Mouse (Mus musculus): ENCODE results near the gene Pcmt1.

Gene Pcmt1

DNA sequence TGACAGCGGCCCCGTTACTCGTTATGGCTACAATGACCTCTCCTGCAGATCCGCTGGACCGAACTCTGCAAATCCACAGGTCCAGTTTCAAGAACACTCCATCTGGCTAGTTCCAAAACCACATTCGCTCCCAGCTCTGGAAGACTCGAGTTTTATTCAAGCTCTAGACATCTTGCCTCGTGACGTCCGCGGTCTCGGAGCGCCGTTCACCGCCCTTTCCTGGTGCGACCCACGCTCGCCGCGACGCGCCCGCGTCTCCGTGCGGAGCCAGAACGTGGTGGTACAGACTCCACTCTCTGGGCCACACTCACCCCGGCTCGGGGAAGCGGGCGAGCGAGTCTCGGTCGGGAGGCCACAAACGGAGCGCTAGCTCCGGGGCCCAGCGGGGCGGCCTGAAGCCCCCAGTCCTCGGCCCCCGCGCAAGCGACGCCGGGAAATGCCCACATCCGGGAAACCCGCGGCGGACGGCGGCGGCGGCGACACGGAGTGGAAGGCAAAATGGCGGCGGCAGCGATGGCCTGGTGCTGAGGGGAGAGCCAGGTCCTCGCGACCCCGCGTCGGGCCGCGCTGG is at the start of gene Pcmt1, which contains the start of gene Lats1:
Pcmt1 (minus strand) TSS at position 406 of the 571 bp plus-strand sequence.
Lats1 (plus strand) TSS at position 484 of the 571 bp plus-strand sequence.
- peak; percentile 90 for DNase-seq (ENCODE audit: low read depth)

DNA sequence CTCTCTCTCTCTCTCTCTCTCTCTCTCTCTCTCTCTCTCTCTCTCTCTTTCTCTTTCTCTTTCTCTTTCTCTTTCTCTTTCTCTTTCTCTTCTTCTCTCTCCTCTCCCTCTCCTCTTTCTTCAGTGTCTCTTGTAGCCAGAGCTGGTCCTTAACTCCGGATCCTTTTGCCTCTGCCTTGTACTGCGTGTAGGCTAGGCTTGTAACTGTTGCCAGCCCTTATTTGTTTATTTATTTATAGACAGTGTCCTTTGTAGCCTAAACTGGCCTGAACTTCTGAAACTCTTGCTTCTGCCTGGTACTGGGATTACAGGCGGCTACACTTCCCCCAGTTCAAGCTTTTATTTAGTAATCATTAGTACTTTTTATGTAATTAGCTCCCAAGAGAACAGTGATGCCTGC is 46.1 kb upstream of the Pcmt1 start:
- peak; percentile 68 for DNase-seq (ENCODE audit: low read depth)

DNA sequence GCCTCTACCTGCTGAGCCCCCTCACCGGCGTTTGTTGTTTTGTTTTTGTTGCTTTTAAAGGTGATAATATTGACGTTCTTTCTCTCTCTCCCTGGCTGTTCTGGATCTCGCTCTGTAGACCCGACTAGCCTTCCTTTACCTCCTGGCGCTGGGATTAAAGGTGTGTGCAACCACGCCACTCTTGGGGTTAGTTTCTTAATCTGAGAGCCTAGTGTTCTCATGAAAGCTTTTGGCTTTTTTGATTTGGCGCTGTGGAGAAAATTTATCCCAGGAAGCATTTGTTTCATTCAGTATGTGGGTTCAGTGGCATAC is 45.5 kb upstream of the Pcmt1 start:
- DNase-seq (ENCODE audit: low read depth), result no peak

DNA sequence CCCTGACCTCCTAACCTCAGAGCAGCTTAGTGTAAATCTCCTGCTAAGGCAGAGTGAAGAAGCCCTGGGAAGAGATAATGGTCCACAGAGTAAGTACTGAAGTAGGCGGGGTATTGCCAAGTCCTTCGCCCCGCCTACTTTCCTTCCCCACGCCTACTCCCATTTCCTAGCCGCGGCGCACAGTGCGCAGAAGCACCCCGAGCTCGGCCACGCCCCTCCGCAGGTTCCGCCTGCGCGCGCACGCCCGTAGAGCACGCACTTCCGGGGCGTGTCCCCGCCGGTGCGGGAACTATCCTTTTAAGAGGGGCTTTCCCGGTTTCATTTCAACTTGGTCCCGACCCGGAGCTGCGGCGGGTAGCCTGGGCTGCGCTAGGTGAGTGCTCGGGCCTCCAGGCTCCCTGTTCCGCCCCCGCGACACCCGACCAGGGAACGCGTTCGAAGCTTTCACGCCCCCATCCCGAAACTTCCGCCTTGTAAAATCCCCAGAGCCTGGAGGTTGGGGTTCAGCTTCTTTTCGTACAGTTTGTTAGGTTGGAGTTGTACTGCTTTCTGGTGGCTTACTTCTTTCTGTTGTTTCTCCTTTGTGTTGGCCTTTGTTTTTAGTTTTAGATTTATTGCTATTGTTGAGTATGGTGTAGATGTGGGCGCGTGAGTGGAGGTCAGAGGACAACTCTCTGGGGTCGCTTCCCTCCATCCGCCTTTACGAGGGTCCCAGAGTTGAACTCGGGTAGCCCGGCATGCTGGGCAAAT is 45.0 kb upstream of the Pcmt1 start, which contains the start of gene Katna1:
Katna1 (plus strand) TSS at position 250 of the 750 bp plus-strand sequence.
- peak; percentile 99 for DNase-seq (ENCODE audit: low read depth)

DNA sequence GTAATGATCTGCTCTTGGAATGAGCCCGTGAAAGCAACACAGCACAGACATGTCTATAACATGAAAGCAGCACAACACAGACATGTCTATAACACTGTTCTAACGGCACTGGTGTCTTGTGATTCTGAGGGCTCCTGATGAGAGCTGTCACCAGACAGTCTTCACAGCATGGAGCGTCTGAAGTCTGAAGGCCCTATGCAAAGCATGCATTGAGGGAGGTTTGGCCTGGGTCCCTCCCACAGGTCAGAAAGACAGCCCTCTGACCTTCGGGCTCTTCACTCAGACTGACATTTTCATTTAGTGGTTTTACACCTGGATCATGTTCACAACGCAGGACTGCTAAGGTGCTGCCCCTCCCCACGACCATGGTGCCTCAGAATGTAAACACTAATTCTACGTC is 34.1 kb upstream of the Pcmt1 start:
- DNase-seq (ENCODE audit: low read depth), result no peak

DNA sequence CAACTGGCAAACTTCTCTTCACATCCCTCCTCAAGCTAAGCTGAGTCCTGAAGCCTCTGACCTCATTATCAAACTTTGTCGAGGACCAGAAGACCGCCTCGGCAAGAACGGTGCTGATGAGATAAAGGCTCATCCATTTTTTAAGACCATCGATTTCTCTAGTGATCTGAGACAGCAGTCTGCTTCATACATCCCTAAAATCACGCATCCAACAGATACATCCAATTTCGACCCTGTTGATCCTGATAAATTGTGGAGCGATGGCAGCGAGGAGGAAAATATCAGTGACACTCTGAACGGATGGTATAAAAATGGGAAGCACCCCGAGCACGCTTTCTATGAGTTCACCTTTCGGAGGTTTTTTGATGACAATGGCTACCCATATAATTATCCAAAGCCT is 31.6 kb upstream of the Pcmt1 start:
- DNase-seq (ENCODE audit: low read depth), result no peak

DNA sequence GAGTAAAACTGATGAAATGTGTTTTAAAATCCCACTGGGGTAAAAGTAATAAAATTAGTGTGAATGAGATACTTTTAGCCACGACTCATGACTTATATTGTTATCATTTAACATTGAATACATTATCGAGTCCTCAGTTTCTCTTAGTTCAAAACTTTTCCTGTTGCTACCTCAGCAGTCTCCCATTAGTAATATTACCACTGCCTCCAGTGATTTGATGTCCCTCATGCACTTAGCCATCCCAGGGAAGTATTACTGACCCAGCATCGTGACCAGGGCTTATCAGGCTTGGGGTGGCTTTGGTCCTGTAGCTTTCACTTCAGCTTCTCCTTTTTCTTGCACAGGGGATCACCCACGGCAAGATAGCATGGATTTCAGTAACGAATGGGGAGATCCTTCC is 29.2 kb upstream of the Pcmt1 start:
- no peak for DNase-seq (ENCODE audit: low read depth)

DNA sequence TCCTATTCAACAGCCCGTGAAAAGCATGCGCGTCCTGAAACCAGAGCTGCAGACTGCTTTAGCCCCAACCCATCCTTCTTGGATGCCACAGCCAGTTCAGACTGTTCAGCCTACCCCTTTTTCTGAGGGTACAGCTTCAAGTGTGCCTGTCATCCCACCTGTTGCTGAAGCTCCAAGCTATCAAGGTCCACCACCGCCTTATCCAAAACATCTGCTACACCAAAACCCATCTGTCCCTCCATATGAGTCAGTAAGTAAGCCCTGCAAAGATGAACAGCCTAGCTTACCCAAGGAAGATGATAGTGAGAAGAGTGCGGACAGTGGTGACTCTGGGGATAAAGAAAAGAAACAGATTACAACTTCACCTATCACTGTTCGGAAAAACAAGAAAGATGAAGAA is 21.6 kb upstream of the Pcmt1 start:
- no peak for DNase-seq (ENCODE audit: low read depth)

DNA sequence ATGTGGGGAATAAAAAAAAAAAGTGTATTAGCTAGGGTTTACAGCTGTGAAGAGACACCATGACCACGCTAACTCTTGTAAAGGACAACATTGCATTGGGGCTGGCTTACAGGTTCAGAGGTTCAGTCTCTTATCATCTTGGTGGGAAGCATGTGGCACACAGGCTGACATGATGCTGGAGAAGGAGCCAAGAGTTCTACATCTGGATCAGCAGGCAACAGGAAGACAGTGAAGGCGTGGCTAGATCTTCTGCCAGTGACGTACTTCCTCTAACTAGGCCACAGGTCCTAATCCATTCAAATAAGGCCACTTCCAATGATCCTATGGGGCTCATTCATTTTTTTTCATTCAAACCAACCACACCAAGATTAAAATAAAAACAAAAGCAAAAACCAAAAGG is 19.2 kb upstream of the Pcmt1 start:
- DNase-seq (ENCODE audit: low read depth), result no peak

DNA sequence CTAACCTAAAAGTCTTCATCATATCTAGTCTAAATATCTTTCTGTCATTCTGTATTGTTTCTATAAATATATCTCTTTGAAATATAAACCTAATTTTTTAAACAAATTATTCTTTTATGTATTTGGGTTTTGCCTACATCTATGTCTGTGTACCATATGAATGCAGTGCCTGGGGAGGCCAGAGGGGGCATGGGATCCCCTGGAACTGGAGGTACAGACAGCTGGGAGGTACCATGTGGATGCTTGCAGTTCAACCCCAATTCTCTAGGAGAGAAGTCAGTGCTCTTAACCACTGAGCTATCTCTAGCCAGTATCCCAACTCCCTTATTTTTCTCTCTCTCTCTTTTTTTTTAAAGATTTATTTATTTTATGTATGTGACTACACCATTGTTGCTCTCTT is 14.3 kb upstream of the Pcmt1 start:
- DNase-seq (ENCODE audit: low read depth), result peak; percentile 48

DNA sequence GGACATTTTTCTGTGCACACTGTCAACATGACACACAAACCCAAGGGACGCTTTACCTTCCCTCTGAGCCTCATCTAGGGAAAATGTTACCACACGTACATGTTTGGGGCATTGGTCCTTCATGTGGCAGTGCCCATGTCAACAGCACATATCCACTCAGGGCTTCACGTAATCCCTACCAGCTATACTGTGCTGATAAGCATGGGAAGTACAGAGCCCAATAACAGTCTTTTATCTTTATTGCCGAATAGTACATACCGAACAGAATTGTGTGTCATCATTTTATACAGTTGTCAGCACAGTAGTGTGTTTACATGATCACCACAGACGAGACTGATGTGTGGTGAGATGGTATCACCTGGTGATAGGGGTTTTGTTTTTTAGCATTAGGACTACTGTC is 6.0 kb upstream of the Pcmt1 start:
- no peak for DNase-seq (ENCODE audit: low read depth)

DNA sequence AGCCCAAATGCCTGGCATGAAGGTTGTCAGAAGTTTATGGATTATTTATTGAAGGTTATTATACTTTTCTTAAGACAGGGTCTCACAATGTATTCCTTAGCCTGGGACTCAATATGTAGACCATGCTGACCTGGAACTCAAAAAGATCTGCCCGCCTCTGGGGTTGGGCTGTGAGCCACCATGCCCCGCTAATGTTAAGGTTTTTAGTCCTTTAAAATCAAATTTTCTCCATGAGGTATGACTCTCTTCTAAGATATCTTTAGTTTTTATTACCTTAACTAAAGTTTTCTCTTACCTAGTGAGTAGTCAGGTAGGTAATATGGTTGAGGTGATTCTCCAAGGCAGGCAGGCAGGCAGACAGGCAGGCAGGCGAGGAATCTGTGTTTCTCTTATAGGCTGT is 1.3 kb upstream of the Pcmt1 start:
- no peak for DNase-seq (ENCODE audit: low read depth)

DNA sequence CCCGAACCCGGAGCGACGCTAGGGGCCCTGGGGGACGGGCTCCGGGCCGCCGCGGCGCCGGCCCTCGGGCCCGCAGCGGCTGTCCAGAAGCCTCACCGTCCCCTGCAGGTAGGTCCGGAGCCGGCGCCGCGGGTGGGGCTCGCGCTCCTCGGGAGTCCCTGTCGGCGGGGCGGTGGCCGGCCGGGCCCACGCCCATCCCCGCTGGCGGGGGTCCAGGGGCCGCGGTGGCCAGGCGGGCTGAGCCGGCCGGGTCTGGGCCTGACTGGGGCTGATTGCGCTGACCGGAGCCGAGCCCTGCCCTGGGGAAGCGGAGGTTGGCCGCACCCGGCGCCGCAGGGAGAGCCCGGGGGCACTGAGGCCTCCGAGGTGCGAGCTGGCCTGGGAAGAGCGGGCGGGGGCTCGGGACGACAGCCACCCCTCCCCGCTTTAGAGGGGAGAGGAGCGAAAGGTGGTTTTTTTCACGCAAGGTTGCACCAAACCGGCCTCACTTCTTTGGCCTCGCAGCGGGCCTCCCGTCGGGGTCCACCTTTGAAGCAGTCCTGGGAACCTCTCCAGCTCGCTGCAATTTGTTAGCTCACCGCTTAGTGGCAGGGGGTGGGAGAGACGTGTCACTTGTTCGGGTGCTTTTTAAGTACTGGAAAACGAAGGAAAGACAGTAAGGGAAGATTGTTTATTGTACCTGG is 548 bp upstream of the Pcmt1 start:
- peak; percentile 75 for DNase-seq (ENCODE audit: low read depth)

DNA sequence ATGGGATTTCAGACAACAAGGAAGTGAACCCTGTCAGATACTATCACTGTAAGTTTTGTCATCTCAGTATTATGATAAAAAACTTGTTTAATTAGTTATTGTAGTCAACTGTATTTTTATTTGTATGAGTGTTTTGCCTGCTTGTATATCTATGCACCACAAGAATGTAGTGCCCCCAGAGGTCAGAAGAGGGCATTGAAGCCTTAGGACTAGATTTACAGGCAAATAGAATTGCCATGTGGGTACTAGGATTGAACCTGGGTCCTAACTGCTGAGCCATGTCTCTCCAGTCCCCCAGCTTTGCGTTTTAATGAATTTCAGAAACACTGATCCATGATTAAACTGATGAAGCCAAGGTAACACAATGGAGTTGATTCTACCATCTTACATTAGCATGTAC is 7.3 kb downstream of the Pcmt1 start:
- DNase-seq (ENCODE audit: low read depth), result peak; percentile 70

DNA sequence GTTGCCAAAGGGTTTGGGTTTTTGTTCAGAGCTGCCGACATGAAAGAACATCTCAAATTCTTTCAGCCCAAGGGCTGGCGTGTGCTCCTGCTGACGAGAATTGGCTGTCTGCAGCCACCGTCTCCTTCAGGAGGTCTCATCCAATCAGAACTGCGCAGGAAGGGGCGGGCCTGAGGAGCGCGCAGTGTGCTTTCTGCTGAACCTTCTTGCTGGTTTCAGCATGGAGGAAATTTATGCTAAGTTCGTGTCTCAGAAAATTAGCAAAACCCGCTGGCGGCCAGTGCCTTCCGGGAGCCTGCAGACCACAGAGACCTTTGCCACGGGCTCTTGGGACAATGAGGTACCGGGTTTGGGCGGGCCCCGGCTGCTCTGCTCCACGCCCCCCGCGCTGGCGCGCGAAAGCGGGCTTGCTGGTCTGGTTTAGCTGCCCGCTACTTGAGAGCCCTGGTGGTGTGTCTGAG is 13.6 kb downstream of the Pcmt1 start, which contains the start of gene Nup43:
Nup43 (plus strand) TSS at position 162 of the 461 bp plus-strand sequence.
- DNase-seq (ENCODE audit: low read depth), result peak; percentile 95

DNA sequence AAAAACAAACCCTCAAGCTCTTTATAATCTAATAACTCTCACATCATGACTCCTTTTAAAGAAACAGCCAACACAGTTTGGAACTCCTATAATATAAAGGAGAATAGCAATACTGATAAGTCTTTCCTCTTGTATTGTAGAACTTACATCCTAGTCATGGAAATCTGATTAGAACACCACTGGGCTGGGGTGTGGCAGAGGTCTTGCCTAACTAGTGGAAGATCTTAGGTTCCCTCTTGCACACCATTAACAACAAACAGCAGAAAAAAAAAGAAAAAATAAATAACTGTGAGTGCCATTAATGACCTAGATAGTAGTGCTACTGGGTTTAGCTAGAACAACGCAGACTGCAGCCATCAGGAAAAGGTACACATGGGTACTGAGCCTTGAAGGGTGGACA is 16.0 kb downstream of the Pcmt1 start:
- no peak for DNase-seq (ENCODE audit: low read depth)

DNA sequence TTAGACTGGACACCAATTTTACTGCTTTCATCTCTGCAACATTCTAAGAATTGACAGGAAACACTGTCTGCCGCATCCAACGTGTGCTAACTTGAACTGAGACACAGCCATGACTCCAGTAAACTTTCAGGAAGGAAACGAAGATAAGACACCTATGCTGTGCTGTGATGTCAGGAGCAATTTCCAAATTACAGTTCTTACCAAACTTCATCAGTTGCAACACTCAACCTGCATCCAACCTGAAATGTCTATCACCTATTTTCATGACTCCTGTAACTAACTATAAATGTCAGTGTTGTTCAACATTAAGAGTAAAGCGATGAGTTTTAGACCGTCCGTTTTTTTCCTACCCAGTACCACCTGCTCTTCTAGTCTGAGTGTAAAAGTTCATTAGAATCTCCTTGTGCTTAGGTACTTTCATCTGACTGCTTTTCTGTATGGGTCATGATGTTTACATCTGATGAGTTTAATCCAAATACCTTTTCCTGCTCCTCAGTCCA is 16.9 kb downstream of the Pcmt1 start:
- DNase-seq (ENCODE audit: low read depth), result peak; percentile 46

DNA sequence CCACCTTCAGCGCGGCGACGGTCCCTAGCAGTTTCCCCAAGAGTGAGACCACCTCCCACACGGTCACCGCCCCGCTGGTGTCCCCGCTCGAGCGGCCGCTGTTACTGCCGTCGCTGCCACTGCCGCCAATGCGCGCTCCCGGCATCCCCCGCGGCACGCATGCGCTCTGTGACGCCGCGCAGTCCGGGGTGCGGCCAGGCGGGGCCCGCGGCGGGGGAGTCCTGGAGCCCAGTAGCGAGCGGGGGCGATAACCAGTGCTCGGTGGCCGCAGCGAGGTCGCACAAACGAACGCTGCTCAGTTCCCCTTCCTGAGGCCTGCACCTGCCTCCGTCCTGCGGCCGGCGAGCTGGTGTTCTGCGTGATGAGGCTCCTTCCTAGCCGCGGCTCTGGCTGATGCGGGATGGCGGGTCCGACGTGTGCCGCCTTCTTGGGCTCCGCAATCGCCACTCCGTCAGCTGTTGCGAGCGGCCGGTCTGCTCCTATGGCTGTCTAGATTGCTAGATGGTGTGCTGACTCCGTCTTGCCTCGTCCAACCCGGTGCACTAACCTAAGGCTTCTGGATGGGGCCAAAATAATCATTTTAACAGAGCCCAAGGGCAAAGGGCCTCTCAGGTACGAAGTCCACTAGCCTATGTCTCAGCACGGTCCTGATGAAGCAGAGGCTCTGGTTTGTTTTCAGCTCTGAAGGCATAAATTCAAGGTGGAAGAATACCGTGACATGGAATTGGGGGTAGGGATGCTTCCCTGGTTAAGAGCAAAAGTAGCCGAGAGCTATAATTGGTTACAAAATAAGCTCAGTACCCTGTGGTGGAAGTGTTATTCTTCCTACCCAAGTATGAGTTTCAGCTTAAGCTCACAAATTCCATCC is 17.5 kb downstream of the Pcmt1 start:
- DNase-seq (ENCODE audit: low read depth), result peak; percentile 93

DNA sequence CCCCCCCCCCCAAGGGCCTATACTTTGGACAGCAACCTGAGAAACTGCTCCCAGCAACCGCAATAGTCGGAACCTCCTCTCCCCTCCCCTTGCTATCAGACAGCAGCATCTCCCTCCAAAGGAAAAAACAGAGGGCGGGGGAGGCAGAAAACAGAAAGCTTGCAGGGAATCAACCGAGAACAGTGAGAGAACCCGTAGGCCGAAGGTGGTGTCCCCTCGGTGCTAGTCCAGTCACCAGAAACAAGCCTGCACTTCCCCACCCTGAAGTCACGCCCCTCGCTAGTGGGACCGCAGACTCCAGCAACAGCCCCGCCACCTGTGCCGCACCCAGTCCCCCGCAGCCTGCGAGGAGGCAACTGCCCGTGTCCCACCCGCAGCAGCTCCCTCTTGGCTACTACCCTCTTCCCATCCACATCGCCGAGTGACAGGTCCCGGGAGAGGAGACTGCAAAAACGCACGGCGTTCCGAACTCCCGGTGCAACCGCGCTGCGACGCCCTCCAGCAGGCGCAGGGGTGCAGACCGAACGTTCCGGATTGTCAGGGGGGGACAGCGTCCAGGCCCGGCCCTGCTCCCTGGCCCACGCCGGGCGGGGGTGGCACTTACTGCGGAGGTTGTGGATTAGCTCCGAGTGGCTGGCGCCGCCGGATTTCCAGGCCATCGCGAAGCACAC is 18.3 kb downstream of the Pcmt1 start:
- DNase-seq (ENCODE audit: low read depth), result peak; percentile 83

DNA sequence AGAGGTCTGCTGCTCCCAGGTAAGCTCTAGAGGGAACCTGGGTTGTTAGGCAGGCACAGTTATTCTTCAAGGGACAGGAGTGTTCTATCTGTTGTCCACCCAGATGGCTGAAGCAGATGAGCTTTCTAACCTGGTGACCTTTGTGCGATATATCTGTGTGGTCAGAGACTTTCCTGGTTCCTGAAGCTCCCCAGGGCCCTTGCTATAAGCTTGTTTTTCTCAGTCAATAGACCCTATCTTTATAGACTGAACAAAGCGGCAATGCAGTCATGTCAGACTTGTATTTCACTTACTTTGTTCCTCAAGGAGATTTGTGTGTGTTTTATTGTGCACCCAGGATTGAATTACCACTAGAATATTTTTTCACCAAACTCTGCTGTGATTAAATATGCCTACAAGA is 29.9 kb downstream of the Pcmt1 start:
- DNase-seq (ENCODE audit: low read depth), result no peak

DNA sequence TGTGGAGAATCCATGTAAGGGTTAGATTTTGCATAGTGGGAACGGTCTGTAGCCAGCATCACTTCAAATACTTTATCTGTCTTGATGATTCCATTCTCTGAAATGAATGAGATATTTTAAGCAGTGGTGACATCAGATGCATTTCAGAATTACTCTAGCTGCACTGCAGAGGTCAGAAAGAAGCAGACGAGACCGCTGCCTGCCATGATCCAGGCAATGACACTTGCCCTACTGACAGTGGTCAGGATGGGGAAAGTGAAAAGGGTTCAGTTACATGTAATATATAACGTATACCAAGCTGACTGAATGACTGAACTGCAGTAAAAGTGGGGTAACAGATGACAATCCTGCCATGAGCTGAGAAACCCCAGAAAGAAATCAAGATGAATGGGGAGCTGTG is 31.9 kb downstream of the Pcmt1 start:
- no peak for DNase-seq (ENCODE audit: low read depth)
